Mouse (Mus musculus) small intestine, adult 2 months (tissue): ENCODE data around the gene Rfc1. TPM values are rescaled to one million over a fixed set of nuclear protein-coding genes. Genes with fewer than 3 reads are reported as not detected.

ENCODE experiments used
- H3K27ac ChIP-seq: fragments of 200-500 bp; 2 replicates; pipeline ENCODE4 v1.5.1; 2012; ENCODE audit warnings: low read depth, low read length, control low read depth, inconsistent platforms; ENCODE audit not compliant: insufficient read depth
- H3K27me3 ChIP-seq: fragments of 200-500 bp; 2 replicates; pipeline ENCODE4 v1.6.1; 2012; ENCODE audit warnings: mild to moderate bottlenecking, moderate library complexity, low read length, inconsistent platforms; ENCODE audit not compliant: control insufficient read depth, insufficient read depth
- H3K36me3 ChIP-seq: fragments of 200-500 bp; 2 replicates; pipeline ENCODE4 v1.6.1; 2012; ENCODE audit warnings: mild to moderate bottlenecking, low read length, control low read depth, inconsistent platforms; ENCODE audit not compliant: control insufficient read depth, insufficient read depth
- H3K4me1 ChIP-seq: fragments of 200-500 bp; 2 replicates; pipeline ENCODE4 v1.6.1; 2012; ENCODE audit warnings: low read length, inconsistent platforms, mixed read lengths; ENCODE audit not compliant: control insufficient read depth, insufficient read depth, insufficient read length
- H3K4me3 ChIP-seq: fragments of 200-500 bp; 2 replicates; pipeline ENCODE4 v1.5.1; 2012; ENCODE audit warnings: low read depth, mild to moderate bottlenecking, control low read depth, inconsistent platforms, low read length, moderate library complexity
- CTCF ChIP-seq: fragments of 200-500 bp; IDR thresholded peaks from 2 replicates; pipeline ENCODE4 v1.5.1; 2012; ENCODE audit warnings: low read depth, mild to moderate bottlenecking, control low read depth, inconsistent platforms, low read length, moderate library complexity, mixed read lengths; ENCODE audit not compliant: insufficient replicate concordance, insufficient read length; ENCODE audit errors: extremely low read depth
- POLR2A ChIP-seq: fragments of 200-500 bp; IDR thresholded peaks from 2 replicates; pipeline ENCODE4 v1.6.1; 2012; ENCODE audit warnings: low read depth, mild to moderate bottlenecking, control low read depth, inconsistent platforms, low read length, moderate library complexity
- WGBS: fragments of 180-500 bp; shearing (Covaris S2); methylation state at CpG from one replicate; pipeline ENCODE4 v1.1.7; 2018; 5-methylcytosine and 5-hydroxymethylcytosine counted together
- polyA plus RNA-seq: library from polyadenylated mRNA; depleted of rRNA; stranded (reverse); fragments of >200 nt; gene quantifications from 2 replicates; pipeline ENCODE4 v1.2.3, GENCODE M21; 2012

The Rfc1 gene
- polyA plus RNA-seq, 1 experiment, result 4.2 TPM

DNA sequence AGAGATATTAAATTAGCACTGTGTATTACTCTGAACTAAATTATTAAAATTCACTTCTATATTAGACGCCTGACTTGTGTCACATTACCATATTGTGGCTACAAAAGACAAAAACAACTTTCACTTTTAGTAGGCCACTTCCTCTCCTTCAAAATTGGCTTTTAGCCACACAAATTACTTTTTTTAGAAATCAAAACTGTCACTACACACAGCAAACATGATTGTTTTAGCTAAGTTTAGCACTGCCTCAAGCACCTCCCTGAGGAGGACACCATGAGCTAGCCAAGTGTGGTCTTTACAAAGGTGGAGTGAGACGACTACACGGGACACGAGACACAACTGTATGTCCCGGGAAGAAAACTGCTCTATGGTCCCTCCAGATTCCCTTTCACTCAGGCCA, 9.3 kb downstream of the Rfc1 start:
- no peaks in the 10 kb centered on the region; the same call in 1 of the 2 replicates for H3K4me1 ChIP-seq
- H3K4me3 ChIP-seq, result no peak overlapping the region
- H3K27ac ChIP-seq, result peak overlapping the region; percentile 77

DNA sequence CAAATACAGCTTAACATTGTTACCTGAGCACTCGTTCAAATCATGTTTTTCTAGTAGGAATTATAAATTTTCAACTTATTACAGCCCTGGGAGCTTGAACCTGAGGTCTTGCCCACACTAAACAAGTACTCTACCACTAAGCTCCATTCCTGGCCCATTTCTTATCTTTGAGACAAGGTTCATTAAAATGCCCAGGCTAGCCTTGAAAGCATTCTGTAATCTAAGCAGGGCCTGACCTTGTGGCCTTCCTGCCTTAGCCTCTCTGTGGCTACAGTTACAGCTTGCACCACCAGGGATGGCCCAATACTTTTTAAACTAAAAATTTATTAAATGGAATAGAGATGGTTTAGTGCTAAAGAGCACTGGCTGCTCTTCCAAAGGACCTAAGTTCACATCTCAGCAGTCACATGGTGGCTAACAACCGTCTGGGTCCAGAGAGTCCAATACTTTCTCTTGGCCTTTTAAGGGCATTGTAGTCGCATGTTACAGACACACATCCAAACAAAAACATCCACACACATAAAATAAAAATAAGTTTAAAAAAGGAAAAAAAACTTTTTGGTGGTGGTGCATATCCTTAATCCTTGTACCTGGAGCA, 10.6 kb downstream of the Rfc1 start:
- Histone ChIP-seq H3K36me3 (no peaks in the 10 kb centered on the region), H3K27ac (no peak overlapping the region), H3K27me3 (no peaks in the 10 kb centered on the region), H3K4me3 (no peak overlapping the region), H3K4me1 (no peaks in the 10 kb centered on the region; the same call in 1 of the 2 replicates)
- TF ChIP-seq CTCF (no peak), POLR2A (no peak)
- WGBS, result 56% methylated on average over 3 of the region's 3 CpGs

More for the DNA sequence above, 9.3 kb downstream of the Rfc1 start:
- WGBS, result 45% methylated on average over 5 of the region's 5 CpGs
- TF ChIP-seq POLR2A (no peak), CTCF (no peak)
- Histone ChIP-seq H3K36me3 (no peaks in the 10 kb centered on the region), H3K27me3 (no peaks in the 10 kb centered on the region)

- TF ChIP-seq CTCF, result no peak
- TF ChIP-seq POLR2A, result no peak
- WGBS, result 60% methylated on average over 3 of the region's 3 CpGs
- H3K4me3 ChIP-seq, result no peak overlapping the region
- no peaks in the 10 kb centered on the region; the same call in 1 of the 2 replicates for H3K4me1 ChIP-seq
- no peak overlapping the region for H3K27ac ChIP-seq
- H3K27me3 ChIP-seq, result no peaks in the 10 kb centered on the region
- peaks cover under 1% of the 10 kb centered on the region for H3K36me3 ChIP-seq
Observed at GRCm38 (mm10) chr5:65324271-65324670, 11.2 kb downstream of the Rfc1 start.

DNA sequence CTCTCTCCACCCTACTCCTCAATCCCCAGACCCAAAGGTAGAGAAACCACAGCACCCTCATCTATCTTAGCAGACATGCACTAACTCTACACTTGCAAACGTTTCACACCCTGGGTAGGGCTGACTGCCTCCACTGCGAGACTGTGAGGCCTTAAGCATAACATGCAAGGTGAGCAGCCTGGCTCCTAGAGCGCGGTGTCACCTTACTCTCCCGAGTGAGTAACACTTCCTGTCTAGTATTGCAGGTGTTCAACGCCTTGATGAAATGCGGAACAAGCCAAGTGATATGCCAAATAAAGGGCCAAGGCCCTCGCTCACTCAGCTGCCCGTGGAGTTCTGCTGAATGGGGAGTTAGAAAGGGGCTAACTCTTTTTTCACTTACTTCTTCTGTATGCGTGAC, 13.3 kb downstream of the Rfc1 start:
- H3K4me1 ChIP-seq, result no peaks in the 10 kb centered on the region; the same call in 1 of the 2 replicates
- WGBS, result 58% methylated on average over 10 of the region's 10 CpGs
- peaks cover 14% of the 10 kb centered on the region for H3K36me3 ChIP-seq
- no peaks in the 10 kb centered on the region for H3K27me3 ChIP-seq
- no peak overlapping the region for H3K4me3 ChIP-seq
- TF ChIP-seq POLR2A (no peak), CTCF (no peak)
- no peak overlapping the region for H3K27ac ChIP-seq

DNA sequence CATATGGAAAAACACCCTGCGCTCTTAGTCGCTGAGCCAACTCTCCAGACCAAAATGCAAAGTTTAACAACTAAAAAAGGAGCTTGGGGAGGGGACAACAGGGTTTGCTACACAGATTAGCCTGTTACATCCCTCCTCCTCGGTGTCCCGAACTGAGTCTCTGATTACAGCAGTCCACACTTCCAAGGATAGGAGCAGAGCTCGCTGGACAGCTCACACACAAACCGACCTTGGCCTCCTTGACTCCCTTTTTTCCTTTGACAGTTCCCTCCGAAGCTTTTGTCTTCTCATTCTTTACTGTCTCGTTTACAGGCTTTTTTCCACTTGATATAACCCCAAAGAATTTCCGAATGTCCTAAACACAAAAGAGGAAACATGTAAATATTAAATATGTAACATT, 16.3 kb downstream of the Rfc1 start:
- no peaks in the 10 kb centered on the region for H3K4me1 ChIP-seq
- peaks cover 28% of the 10 kb centered on the region for H3K36me3 ChIP-seq
- no peak overlapping the region for H3K27ac ChIP-seq
- H3K27me3 ChIP-seq, result no peaks in the 10 kb centered on the region
- 87% methylated on average over 9 of the region's 9 CpGs for WGBS
- no peak overlapping the region for H3K4me3 ChIP-seq
- no peak for TF ChIP-seq CTCF
- no peak for TF ChIP-seq POLR2A

DNA sequence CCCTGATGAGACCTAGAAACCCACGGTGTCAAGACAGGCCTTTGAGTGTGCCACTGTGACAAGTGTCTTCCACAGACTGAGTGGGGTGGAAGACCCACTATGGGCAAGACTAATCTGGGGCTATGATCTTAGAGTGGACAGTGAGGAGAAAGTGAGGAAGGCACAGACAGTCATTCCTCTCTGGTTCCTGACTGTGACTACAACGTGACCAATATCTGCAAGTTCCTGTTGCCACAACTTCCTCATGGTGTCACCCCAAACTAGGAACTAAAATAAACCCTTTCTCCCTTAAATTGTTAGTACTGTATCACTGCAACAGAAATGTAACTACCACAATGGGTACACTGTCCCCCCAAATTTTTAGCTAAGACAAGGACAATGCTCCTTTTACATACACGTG, 26.6 kb downstream of the Rfc1 start:
- H3K4me1 ChIP-seq, result no peaks in the 10 kb centered on the region
- WGBS, result 96% methylated on average over 3 of the region's 3 CpGs
- peaks cover 27% of the 10 kb centered on the region for H3K36me3 ChIP-seq
- H3K27ac ChIP-seq, result no peak overlapping the region
- TF ChIP-seq CTCF, result no peak
- no peaks in the 10 kb centered on the region for H3K27me3 ChIP-seq
- no peak overlapping the region for H3K4me3 ChIP-seq

DNA sequence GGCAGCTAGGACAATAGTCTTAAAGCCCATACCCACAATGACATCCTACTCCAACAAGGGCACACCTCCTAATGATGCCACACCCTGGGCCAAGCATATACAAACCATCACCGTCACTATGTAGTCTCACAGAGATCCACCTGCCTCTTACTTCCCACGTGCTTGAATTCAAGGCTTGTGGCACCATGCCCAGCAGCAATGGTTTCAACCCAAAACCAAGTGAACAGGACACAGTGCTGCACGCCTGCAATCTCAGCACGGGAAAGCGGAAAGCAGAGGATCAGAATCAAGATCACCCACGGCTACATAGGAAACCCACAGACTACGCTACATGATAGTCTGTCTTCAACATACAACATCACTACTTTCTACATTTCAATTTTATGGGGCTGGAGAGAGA, 27.3 kb downstream of the Rfc1 start:
- WGBS, result 90% methylated on average over 7 of the region's 7 CpGs
- Histone ChIP-seq H3K4me3 (no peak overlapping the region), H3K4me1 (no peaks in the 10 kb centered on the region), H3K27ac (no peak overlapping the region), H3K27me3 (no peaks in the 10 kb centered on the region), H3K36me3 (peaks cover 25% of the 10 kb centered on the region)
- no peak for TF ChIP-seq POLR2A
- no peak for TF ChIP-seq CTCF
